Mouse (Mus musculus) embryo, embryonic 10 days (tissue): ENCODE data around the gene Xpnpep2.

Experiments
- DNase-seq: peaks from one replicate; pipeline ENCODE4 v3.0.0-alpha.2; 2015; ENCODE audit warnings: low spot score

The Xpnpep2 gene

GRCm38 (mm10) chrX:48108394-48109315 is at the start of gene Xpnpep2:
Gene Xpnpep2 (plus strand): TSS chrX:48108725.
- DNase-seq: peak; percentile 55

GRCm38 (mm10) chrX:48062481-48062880 is 46.0 kb upstream of the Xpnpep2 start:
- DNase-seq: no peak

GRCm38 (mm10) chrX:48064166-48064853 is 44.2 kb upstream of the Xpnpep2 start:
- no peak for DNase-seq

GRCm38 (mm10) chrX:48066891-48067290 is 41.6 kb upstream of the Xpnpep2 start:
- DNase-seq: no peak

GRCm38 (mm10) chrX:48071961-48072360 is 36.6 kb upstream of the Xpnpep2 start:
- DNase-seq: no peak

- no peak for DNase-seq
Measured at GRCm38 (mm10) chrX:48072401-48072800, 36.1 kb upstream of the Xpnpep2 start.

GRCm38 (mm10) chrX:48074691-48075090 is 33.8 kb upstream of the Xpnpep2 start:
- DNase-seq: no peak

- no peak for DNase-seq
Measured at GRCm38 (mm10) chrX:48076806-48077425, 31.6 kb upstream of the Xpnpep2 start.

- no peak for DNase-seq
Measured at GRCm38 (mm10) chrX:48082364-48082763, 26.2 kb upstream of the Xpnpep2 start.

- no peak for DNase-seq
Measured at GRCm38 (mm10) chrX:48092129-48092528, 16.4 kb upstream of the Xpnpep2 start.

GRCm38 (mm10) chrX:48093555-48093954 is 15.0 kb upstream of the Xpnpep2 start:
- DNase-seq: peak; percentile 14

GRCm38 (mm10) chrX:48094658-48095057 is 13.9 kb upstream of the Xpnpep2 start:
- peak; percentile 19 for DNase-seq

- no peak for DNase-seq
Measured at GRCm38 (mm10) chrX:48096580-48096979, 11.9 kb upstream of the Xpnpep2 start.

- DNase-seq: no peak
Measured at GRCm38 (mm10) chrX:48098470-48099129, 9.9 kb upstream of the Xpnpep2 start.

- peak; percentile 12 for DNase-seq
Measured at GRCm38 (mm10) chrX:48099871-48100270, 8.7 kb upstream of the Xpnpep2 start.

- no peak for DNase-seq
Measured at GRCm38 (mm10) chrX:48103256-48103655, 5.3 kb upstream of the Xpnpep2 start.

GRCm38 (mm10) chrX:48104736-48105441 is 3.6 kb upstream of the Xpnpep2 start:
- no peak for DNase-seq

- DNase-seq: no peak
Measured at GRCm38 (mm10) chrX:48106226-48106625, 2.3 kb upstream of the Xpnpep2 start.

GRCm38 (mm10) chrX:48109316-48109655 is 761 bp downstream of the Xpnpep2 start:
- DNase-seq: no peak

- DNase-seq: no peak
Measured at GRCm38 (mm10) chrX:48119294-48119693, 10.8 kb downstream of the Xpnpep2 start.
